Mouse (Mus musculus) CD4-positive naive resting alpha-beta T cell, adult 76 days (primary cell): ENCODE data around the gene Ocel1. TPM values are rescaled to one million over a fixed set of nuclear protein-coding genes. Genes with fewer than 3 reads are reported as not detected.

Source experiments
- total RNA-seq: library from RNA; stranded (reverse); gene quantifications from one replicate; pipeline ENCODE4 v1.2.4, GENCODE M21; 2023

Ocel1 gene
- total RNA-seq = 23.7 TPM

GRCm38 (mm10) chr8:71371236-71371848 is at the start of gene Ocel1:
Gene Ocel1 (plus strand): TSS chr8:71371298.

GRCm38 (mm10) chr8:71366771-71367528 is 4.1 kb upstream of the Ocel1 start, which contains the start of gene Use1:
Gene Use1 (plus strand): TSS chr8:71366848.

GRCm38 (mm10) chr8:71381421-71381970 is 10.4 kb downstream of the Ocel1 start, which contains the start of gene Nr2f6:
Gene Nr2f6 (minus strand): TSS chr8:71381960.

GRCm38 (mm10) chr8:71395629-71396028 is 24.5 kb downstream of the Ocel1 start, which contains the start of gene Ushbp1:
Gene Ushbp1 (minus strand): TSS chr8:71395802.

GRCm38 (mm10) chr8:71396639-71397305 is 25.7 kb downstream of the Ocel1 start, which contains the start of gene Babam1:
Gene Babam1 (plus strand): TSS chr8:71396861.

GRCm38 (mm10) chr8:71405401-71406098 is 34.5 kb downstream of the Ocel1 start, which contains the start of gene Ankle1:
Gene Ankle1 (plus strand): TSS chr8:71406010.

Other genes with a start within 250 kb of the Ocel1 start
- 147 TPM for gene Myo9b, start 98.6 kb upstream of the Ocel1 start, total RNA-seq
- 39.8 TPM for gene Haus8, start 98.4 kb upstream of the Ocel1 start, total RNA-seq
- gene Use1, start 4.5 kb upstream of the Ocel1 start, total RNA-seq = 304 TPM
- 5.0 TPM for gene Nr2f6, start 10.7 kb downstream of the Ocel1 start, total RNA-seq
- gene Ushbp1, start 24.5 kb downstream of the Ocel1 start, total RNA-seq = not detected
- gene Babam1, start 25.6 kb downstream of the Ocel1 start, total RNA-seq = 93.6 TPM
- gene Ankle1, start 34.7 kb downstream of the Ocel1 start, total RNA-seq = 1.3 TPM
- gene Abhd8, start 92.4 kb downstream of the Ocel1 start, total RNA-seq = 80.8 TPM
- gene Mrpl34, start 93.7 kb downstream of the Ocel1 start, total RNA-seq = 20.2 TPM
- gene Dda1, start 97.9 kb downstream of the Ocel1 start, total RNA-seq = 104 TPM
- gene Ano8, start 114.7 kb downstream of the Ocel1 start, total RNA-seq = 20.5 TPM
- 10.3 TPM for gene Gtpbp3, start 116.8 kb downstream of the Ocel1 start, total RNA-seq
- gene Plvap, start 140.5 kb downstream of the Ocel1 start, total RNA-seq = 0.56 TPM
- gene Ccdc194, start 154.4 kb downstream of the Ocel1 start, total RNA-seq = not detected
- gene Bst2, start 166.2 kb downstream of the Ocel1 start, total RNA-seq = 56.4 TPM
- 27.1 TPM for gene Mvb12a, start 171.6 kb downstream of the Ocel1 start, total RNA-seq
- 1.2 TPM for gene Tmem221, start 187.6 kb downstream of the Ocel1 start, total RNA-seq
- gene Nxnl1, start 195.3 kb downstream of the Ocel1 start, total RNA-seq = not detected
- gene Slc27a1, start 197.6 kb downstream of the Ocel1 start, total RNA-seq = 5.5 TPM
- 49.5 TPM for gene Pgls, start 220.9 kb downstream of the Ocel1 start, total RNA-seq
- gene Fam129c, start 226.3 kb downstream of the Ocel1 start, total RNA-seq = 13.7 TPM
- 42.5 TPM for gene Colgalt1, start 239.7 kb downstream of the Ocel1 start, total RNA-seq